Mouse (Mus musculus) midbrain, postnatal 0 days (tissue): ENCODE results near the gene Camk2b. TPM values are rescaled to one million over a fixed set of nuclear protein-coding genes. Genes with fewer than 3 reads are reported as not detected.

Experiments used
- ATAC-seq: fragments of 200-750 bp; cut with Nextera tagmentation; 2 replicates; pipeline ENCODE4 v1.8.0; 2017; ENCODE audit warnings: moderate number of reproducible peaks, mild to moderate bottlenecking, moderate TSS enrichment, moderate library complexity; ENCODE audit not compliant: low FRiP score
- DNase-seq: peaks from one replicate; pipeline ENCODE4 v3.0.0-alpha.2; 2015; ENCODE audit warnings: low spot score
- H3K27ac ChIP-seq: fragments of 300-500 bp; sonication (generic); 2 replicates; pipeline ENCODE4 v1.5.1; 2014; ENCODE audit warnings: low read depth, mild to moderate bottlenecking, low read length, mixed read lengths
- H3K27me3 ChIP-seq: fragments of 300-500 bp; sonication (generic); 2 replicates; pipeline ENCODE4 v1.6.1; 2014; ENCODE audit warnings: low read length, control low read depth, mixed read lengths; ENCODE audit not compliant: insufficient read depth
- H3K36me3 ChIP-seq: fragments of 300-500 bp; sonication (generic); 2 replicates; pipeline ENCODE4 v1.6.1; 2014; ENCODE audit warnings: low read length, control low read depth, mixed read lengths; ENCODE audit not compliant: insufficient read depth
- H3K4me1 ChIP-seq: fragments of 300-500 bp; sonication (generic); 2 replicates; pipeline ENCODE4 v1.6.1; 2014; ENCODE audit warnings: mild to moderate bottlenecking, control low read depth, antibody characterized with exemption, low read length, mixed read lengths; ENCODE audit not compliant: insufficient read depth
- H3K4me2 ChIP-seq: fragments of 300-500 bp; sonication (generic); 2 replicates; pipeline ENCODE4 v1.6.1; 2014; ENCODE audit warnings: low read depth, mild to moderate bottlenecking, low read length, mixed read lengths; ENCODE audit not compliant: poor library complexity, severe bottlenecking
- H3K4me3 ChIP-seq: fragments of 300-500 bp; sonication (generic); 2 replicates; pipeline ENCODE4 v1.5.1; 2014; ENCODE audit warnings: low read depth, mild to moderate bottlenecking, low read length, moderate library complexity
- H3K9ac ChIP-seq: fragments of 300-500 bp; sonication (generic); replicated peaks from 2 replicates; pipeline ENCODE4 v1.6.1; 2014; ENCODE audit warnings: mild to moderate bottlenecking, low read length, moderate library complexity, mixed read lengths; ENCODE audit not compliant: poor library complexity, severe bottlenecking
- H3K9me3 ChIP-seq: fragments of 300-500 bp; sonication (generic); 2 replicates; pipeline ENCODE4 v1.6.1; 2016; ENCODE audit warnings: low read length, control low read depth
- CTCF ChIP-seq: IDR thresholded peaks from 2 replicates; pipeline ENCODE4 v1.5.1; 2016; ENCODE audit warnings: antibody characterized with exemption, mild to moderate bottlenecking
- WGBS: fragments of 180-500 bp; shearing (Covaris S2); extraction: QIAGEN DNeasy Blood & Tissue Kit; methylation state at CpG from one replicate; pipeline ENCODE4 v1.1.7; 2014; 5-methylcytosine and 5-hydroxymethylcytosine counted together
- polyA plus RNA-seq: library from polyadenylated mRNA; unstranded; fragments of >200 nt; fragmentation: Nextera tagmentation; extraction: Ambion mirVana; gene quantifications from 2 replicates; pipeline ENCODE4 v1.2.1, GENCODE M21; 2015
- total RNA-seq: library from RNA; depleted of rRNA; stranded (reverse); fragments of >200 nt; gene quantifications from 2 replicates; pipeline ENCODE4 v1.2.3, GENCODE M21; 2014

Gene Camk2b
- total and polyA plus RNA-seq, 2 experiments from 2014 or later, result 208 to 225 TPM

DNA sequence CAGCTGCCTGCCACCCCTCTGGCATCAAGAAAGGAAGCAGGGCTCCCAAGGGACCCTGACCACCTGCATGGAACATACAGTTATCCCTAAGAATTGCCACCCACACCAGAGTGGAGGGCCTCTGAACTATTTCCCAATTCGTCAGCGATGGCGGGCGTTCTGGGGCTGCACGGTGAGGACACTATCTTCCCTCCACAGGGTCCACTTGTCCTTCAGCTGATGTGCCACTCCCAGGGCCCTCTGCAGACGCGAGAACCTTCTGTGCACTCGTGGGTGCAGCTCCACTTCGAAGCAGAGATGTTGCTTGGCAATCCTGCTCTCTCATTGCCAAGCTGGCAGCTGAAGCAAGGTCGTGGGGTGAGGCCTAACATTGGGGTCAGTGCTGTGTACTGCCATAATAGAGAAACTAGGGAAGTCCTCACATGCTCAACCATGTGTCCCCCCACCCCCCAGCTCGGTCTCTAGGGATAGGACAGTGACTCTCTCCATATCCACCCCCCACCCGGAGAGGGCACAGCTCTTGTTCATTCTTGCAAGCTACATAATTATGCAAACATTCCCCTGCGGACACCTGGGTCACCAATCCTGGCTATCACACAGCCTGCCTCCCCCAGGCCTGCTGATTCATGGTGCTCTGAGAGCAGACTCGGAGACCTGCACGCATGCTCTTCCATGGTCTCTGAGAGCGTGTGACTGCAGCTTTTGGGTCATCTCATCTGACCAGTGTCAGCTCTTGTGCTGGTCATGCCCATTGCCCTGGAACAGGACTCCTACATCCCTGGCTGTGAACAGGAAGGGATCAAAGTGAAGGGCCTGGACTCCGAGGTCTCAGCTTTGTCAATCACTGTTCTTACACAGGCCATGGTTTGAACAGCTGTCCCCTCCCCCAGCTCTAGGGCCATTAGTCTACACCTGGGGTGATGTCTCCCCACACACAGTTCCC, 45.0 kb downstream of the Camk2b start:
- no peak for DNase-seq
- peaks cover 7% of the 10 kb centered on the region; the same call in 1 of the 2 replicates for H3K36me3 ChIP-seq
- 77% methylated on average over 17 of the region's 17 CpGs for WGBS
- H3K4me1 ChIP-seq, result no peaks in the 10 kb centered on the region
- no peak for TF ChIP-seq CTCF
- no peak overlapping the region for H3K27ac ChIP-seq
- H3K27me3 ChIP-seq, result no peaks in the 10 kb centered on the region
- H3K9me3 ChIP-seq, result no peaks in the 10 kb centered on the region
- no peak overlapping the region for H3K4me3 ChIP-seq
- H3K9ac ChIP-seq, result no peak overlapping the region
- no peak for ATAC-seq
- no peak overlapping the region for H3K4me2 ChIP-seq

DNA sequence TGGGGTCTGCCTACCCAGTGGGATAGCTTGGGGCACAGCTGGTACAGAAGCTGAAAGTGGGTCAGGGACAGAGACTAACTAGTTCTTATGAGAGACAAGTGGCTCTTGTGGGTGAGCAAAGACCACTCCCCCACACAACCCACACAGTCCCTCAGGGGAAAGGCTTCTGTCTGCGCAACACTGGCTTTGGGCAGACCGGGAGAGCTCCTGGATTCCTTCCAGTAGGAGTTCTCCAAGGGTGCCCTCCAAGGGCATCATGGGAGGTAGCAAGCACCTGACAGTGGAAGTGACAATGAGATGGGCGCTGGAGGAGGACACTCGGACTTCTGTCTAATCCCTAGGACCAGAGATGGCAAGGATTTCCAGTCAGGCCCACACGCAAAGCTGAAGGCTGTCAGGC, 45.8 kb downstream of the Camk2b start:
- no peak overlapping the region for H3K9ac ChIP-seq
- H3K4me2 ChIP-seq, result no peak overlapping the region
- ATAC-seq, result no peak
- H3K36me3 ChIP-seq, result peaks cover 5% of the 10 kb centered on the region; the same call in 1 of the 2 replicates
- no peaks in the 10 kb centered on the region for H3K9me3 ChIP-seq
- 76% methylated on average over 5 of the region's 5 CpGs for whole genome bisulfite sequencing
- no peaks in the 10 kb centered on the region for H3K4me1 ChIP-seq
- no peak for DNase-seq
- no peak for TF ChIP-seq CTCF
- H3K4me3 ChIP-seq, result no peak overlapping the region
- H3K27me3 ChIP-seq, result no peaks in the 10 kb centered on the region
- no peak overlapping the region for H3K27ac ChIP-seq

DNA sequence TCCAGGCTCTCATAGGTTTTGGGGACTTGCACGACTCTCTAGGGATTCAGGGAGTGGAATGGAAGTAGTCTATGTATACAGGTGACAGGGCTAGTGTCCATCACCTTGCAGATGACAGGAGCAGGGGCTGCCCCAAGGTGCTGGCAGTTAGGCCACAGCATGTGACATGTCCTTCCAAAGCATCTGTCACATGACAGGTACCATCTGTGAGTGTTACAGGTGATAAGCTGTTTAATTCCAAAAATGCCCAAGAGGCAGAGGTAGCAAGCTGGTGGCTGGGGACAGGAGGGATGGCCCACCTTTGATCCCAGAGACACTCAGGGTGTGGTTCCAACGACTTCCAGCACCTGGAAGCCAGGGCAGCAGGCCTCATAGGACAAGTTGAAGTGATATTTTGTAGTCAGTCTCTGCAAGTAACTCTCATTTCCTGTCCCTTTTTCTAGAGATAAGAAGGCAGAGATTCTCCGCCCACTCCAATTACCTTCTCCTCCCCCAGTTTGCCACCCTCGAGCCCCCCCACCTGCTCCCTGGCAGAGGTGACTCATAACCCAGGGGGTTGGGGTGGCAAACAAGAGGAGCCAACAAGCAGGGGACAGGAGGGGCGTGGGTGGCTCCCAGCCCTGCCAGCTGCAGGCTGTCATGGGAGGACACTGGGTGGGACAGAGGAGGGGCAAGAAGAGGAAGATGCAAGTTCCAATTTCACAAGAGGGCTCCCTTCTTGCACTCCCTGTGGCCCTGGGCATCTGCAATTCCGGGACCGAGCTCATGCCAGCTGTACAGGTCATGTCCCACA, 47.7 kb downstream of the Camk2b start:
- Histone ChIP-seq H3K27ac (no peak overlapping the region), H3K4me1 (no peaks in the 10 kb centered on the region), H3K4me2 (no peak overlapping the region), H3K9ac (no peak overlapping the region), H3K4me3 (no peak overlapping the region), H3K9me3 (no peaks in the 10 kb centered on the region), H3K27me3 (no peaks in the 10 kb centered on the region), H3K36me3 (peaks cover 14% of the 10 kb centered on the region)
- DNase-seq, result no peak
- TF ChIP-seq CTCF, result no peak
- ATAC-seq, result no peak
- WGBS, result 71% methylated on average over 6 of the region's 7 CpGs

DNA sequence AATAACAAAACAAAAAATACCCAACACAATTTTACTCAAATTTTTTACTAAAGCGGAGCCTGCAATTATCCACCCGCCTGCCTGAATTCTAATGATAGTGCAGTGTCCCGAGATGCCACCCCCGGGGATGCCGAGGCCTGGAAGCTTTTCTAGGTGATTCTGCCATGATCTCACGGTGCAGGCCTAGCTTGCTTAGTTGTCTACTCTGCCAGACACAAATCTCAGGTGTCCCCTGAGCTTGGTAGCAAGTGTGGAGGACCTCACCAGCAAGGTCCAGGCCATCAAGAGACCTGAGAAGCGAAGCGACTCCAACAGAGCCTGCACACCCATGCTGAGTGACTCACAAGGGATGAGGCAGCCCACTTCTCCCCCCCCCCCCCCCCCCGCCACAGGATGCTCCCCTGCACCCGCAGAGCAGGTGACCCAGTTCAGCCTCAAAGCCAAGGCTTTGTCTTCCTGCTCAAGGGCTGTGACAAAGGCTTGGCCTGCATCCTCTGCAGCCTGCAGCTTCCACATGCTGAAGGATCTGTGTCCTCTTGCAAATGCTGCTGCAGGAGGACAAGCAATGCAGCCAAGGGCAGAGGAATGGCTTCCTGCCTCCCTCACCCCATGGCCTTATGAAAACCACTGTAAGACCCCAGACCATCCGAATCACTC, 48.5 kb downstream of the Camk2b start:
- WGBS, result 71% methylated on average over 10 of the region's 11 CpGs
- no peak for TF ChIP-seq CTCF
- Histone ChIP-seq H3K4me2 (no peak overlapping the region), H3K4me1 (no peaks in the 10 kb centered on the region), H3K27me3 (no peaks in the 10 kb centered on the region), H3K9ac (no peak overlapping the region), H3K4me3 (no peak overlapping the region), H3K36me3 (peaks cover 15% of the 10 kb centered on the region), H3K27ac (no peak overlapping the region), H3K9me3 (no peaks in the 10 kb centered on the region)
- ATAC-seq, result no peak
- DNase-seq, result no peak

DNA sequence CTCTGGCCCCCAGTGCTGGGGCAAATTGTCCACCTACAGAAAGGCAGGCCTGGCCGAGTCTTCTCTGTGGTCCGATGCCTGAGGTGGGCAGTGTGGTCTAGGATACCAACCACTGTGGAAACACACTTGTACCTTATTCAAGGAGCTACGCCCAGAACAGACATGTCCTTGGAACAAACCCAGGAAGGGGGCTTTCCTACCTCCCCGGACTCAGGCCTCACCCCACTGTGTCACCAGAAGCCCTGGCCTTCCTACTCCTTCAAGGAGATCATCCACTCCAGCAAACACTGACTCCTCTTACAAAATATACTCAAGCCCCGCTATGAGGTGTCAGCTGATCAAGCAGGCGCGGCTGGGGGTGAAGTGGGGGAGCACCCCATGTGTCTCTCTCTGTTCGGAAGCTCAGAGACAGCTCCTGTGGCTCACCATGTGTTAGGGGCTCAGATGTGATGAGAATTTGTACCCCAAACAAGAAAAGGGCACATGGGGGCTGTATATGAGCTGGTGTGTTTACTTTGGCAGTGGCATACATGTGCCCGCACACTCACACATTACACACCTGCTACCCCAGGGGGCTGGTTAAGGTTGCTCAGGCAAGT, 49.3 kb downstream of the Camk2b start:
- H3K36me3 ChIP-seq, result peaks cover 15% of the 10 kb centered on the region
- no peak for DNase-seq
- no peaks in the 10 kb centered on the region for H3K9me3 ChIP-seq
- TF ChIP-seq CTCF, result no peak
- 71% methylated on average over 9 of the region's 9 CpGs for WGBS
- H3K4me1 ChIP-seq, result no peaks in the 10 kb centered on the region
- no peak overlapping the region for H3K4me2 ChIP-seq
- no peaks in the 10 kb centered on the region for H3K27me3 ChIP-seq
- H3K27ac ChIP-seq, result no peak overlapping the region
- H3K9ac ChIP-seq, result no peak overlapping the region
- no peak for ATAC-seq
- no peak overlapping the region for H3K4me3 ChIP-seq
